Mouse (Mus musculus) layer of hippocampus, adult 9-11 months (tissue): ENCODE measurements at regions not wholly inside any gene's neighbourhood (a gene's known extent, or its start where the extent isn't known, plus 50 kb on each side); places are given as distances from the start of the nearest gene placed in this dataset.
"Not testable (repeated sequence)": the region's sequence is repeated elsewhere in the genome, so short reads cannot be mapped to it uniquely, and the experiment has no call there.

Experiments
- DNase-seq: peaks from one replicate; pipeline ENCODE4 v3.0.0; 2022

DNA sequence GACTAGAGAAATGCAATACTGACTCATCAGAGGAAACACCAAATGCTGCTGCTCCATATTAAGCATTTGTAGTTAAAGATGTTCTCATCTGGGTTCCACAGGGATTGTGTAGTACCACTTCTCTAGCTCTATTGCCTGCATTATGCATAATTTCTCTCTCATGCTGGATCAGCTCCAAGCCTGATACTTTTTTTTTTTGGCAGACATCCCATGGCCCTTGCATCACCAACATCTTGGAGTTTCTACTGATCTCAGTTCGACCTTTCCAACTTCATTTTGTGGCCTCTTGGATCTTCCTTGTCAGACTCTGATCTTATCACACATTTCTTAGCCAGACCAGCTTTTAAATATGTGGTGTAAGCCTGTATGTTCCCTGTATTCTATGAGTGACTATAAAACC is 701.1 kb upstream of the Nr2f1 start:
- no peak for DNase-seq

DNA sequence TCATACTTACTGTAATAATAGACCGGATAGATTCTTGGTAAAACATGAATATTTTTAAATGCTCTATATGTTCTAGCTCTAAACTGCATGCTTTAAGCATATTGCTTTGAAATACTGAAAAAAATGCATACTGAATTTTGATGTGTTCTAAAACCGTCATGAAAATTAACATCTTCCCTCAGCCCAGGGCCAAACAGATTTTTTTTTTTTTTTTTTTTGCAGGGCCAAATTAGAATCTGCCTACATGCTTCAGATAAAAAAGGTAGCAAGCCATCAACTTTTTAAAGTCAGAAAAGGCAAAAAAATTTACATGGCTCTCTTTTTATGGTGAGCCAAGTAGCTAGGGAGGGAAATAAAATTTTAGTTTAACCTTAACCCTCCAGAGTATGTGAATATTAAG is 692.7 kb upstream of the Nr2f1 start:
- DNase-seq, result no peak

DNA sequence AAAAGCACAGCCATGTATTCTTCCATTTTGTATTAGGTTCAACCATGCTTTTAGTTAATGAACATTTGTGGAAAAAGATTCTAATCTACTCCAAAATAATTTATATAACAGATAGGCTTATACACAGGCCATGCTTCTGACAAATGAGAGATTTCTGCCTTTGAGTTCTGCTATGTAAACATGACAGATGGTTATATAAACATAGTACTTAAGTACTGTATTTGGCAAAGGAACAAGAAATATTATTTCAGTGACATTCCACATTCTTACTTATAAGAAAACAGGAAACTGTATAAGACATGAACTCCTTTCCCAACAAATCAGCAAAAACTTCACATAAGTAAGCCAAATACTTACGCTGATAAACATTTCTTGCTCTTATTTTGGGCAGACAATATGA is 683.5 kb upstream of the Nr2f1 start:
- DNase-seq, result no peak

DNA sequence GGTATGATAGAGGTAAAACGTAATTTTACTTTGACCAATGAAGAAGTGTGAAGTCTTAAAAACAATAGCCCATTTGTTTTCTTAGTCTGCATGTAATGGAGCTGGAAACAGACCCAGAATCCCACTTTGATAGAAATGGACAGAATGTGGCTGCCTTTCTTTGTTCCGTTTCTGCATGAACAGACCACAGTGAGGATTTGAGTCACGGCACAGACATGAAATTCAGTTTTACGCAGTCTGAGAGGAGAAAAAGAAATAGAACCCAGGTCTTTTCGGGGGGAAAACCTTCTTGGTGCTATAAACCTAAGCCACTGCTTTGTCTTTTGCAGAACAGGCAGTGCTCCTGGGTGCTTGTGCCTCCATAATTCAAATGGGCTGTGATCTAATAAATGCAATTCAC is 673.0 kb upstream of the Nr2f1 start:
- no peak for DNase-seq

DNA sequence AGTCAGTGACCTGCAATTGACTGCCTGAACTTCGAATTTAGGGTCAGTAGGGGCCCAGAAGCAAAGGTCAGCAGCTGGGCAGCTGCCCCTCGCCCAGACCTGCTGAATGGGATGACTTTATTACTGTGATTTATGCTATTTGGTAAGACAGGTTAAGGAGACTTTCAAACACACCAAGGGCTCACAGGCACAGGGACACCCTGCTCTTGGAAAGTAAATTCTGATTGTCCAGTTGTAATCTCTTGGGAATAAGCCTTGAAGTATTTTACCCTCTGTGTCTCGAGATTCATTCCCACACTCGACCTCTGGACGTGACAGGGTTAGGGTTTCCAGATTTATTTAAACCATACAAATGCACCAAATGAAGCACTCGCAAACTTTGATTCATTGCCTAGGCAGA is 672.4 kb upstream of the Nr2f1 start:
- DNase-seq, result no peak

DNA sequence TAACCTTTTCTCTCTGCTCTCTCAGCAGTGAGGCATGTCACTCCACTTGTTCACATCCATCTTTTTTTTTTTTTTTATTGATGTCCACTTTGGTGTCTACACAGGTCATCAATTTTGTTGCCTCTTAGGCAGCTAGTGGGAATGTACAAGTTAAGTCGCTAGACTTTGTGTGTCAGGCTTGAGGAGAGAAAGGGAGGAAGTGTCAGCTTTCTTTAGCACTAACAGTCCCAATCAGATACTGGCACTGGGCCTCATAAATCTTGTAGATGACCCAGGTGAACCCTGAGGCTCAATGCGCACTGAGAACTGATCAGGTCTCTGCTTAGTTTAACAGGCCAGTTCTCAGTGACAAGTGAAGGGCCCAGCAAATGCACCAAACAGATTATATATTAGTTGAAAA is 671.7 kb upstream of the Nr2f1 start:
- no peak for DNase-seq

DNA sequence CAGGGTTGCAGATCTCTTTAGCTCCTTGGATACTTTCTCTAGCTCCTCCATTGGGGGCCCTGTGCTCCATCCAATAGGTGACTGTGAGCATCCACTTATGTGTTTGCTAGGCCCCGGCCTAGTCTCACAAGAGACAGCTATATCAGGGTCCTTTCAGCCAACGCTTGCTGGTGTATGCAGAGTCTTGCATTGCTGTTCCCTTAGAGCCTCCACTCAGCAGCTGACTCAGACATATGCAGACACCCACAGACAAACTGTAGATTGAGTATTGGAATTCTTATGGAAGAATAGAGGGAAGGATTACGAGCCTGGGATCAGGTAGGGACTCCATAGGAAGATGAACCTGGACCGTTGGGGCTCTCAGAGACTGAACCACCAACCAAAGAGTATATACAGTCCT is 624.8 kb upstream of the Nr2f1 start:
- DNase-seq, result not testable (repeated sequence)

DNA sequence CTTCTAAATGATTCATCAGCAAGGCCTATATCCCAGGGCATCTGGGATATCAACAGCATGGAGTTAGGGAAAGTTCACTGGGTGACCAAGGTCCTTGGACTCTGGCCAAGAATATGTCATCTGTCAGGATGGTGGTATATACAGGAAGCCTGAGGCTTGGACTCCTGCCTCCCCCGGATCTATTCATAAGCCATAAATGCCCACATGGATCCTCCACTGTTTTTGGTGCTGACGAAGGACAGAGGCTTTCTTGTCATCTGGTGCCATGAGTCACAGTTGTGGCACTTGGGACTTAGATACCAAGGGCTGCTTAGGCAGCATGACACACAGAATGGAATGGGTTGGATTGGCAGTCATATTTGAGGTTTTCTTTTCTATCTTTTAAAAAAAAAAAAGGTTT is 610.1 kb upstream of the Nr2f1 start:
- DNase-seq, result no peak

DNA sequence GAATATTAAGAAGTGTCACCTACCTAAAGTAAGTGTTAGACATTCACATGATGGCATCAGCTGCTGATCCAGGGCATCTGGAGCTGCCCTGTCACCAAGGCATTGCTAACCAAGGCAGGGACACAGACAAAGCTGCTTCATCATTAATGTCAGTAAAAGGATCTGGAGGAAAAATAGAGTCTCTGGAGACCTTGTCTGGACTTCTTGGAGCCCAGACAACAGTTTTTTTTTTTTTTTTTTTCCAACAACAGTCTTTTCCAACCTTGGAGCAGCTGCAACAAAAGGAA is 603.2 kb upstream of the Nr2f1 start:
- no peak for DNase-seq

DNA sequence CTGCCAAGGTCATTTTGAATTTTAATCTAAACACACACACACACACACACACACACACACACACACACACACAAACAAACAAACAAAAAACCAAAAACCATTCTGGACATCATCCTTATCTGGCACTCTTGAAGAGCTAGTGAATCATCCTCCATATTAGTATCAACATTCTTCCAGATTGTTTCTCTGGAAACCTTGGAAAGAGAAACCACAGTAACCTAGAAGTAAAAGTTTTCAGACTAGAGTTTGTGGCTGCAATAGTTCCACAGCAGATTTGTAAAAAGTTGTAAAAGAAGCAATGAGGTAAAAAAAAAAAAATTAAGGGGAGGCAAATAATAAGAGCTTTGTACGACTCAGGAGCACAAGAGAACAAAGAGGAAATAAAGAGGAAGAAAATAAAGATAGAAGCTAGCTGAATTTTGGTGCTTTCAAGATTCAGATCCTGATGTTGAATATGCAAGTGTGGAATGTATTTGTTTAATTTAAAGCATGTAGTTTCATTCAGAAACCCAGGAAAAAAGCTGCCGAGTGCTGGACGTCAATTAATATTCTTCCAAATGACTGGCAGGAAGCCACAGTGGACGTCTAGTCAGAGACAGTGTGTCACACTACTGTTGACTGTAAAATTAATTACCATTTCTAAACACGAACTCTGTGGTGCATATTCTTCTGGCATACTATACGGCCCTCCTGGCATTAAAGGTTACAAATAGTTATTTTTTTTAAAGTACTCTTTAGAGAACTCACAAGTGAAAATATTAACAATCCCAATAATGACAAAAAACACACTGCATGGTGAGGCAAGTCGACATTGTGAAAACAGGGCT is 602.7 kb upstream of the Nr2f1 start:
- no peak for DNase-seq

DNA sequence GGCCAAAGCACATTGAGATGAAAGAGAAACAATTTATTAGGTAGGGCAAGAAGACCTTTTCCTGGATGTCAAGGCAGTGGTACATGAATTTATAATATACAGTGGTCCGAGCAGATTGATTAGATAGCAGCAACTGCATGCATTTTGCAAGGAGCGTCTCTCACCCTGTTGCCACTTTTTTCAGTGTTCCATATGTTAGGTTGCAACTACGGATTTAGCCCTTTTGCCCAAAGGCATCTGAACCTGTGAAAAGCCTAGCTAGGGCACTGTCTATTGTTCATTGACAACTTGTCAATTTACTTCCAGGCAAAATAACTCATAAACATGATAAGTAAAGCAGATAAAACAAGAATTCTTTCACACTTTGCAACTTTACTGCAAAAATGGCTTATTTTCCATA is 600.1 kb upstream of the Nr2f1 start:
- no peak for DNase-seq

DNA sequence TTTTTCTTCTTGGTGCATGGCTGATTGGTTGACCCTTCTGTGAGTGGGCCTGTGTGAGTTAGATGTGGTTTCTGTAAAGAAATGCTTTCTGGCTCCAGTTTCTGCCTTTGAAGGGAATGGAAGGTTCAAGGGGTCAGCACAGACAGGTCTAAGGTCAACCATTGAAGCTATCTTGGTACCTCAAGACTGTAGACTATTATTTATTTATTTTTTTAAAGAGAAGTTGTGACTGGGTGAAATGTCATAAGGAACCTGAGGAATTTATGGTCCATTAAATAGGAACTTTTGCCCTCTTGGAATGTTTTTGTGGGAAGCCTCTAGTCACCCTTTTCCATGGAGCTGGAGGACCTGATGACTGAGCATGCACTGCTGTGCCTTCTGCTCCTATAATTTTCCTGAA is 595.7 kb upstream of the Nr2f1 start:
- no peak for DNase-seq

DNA sequence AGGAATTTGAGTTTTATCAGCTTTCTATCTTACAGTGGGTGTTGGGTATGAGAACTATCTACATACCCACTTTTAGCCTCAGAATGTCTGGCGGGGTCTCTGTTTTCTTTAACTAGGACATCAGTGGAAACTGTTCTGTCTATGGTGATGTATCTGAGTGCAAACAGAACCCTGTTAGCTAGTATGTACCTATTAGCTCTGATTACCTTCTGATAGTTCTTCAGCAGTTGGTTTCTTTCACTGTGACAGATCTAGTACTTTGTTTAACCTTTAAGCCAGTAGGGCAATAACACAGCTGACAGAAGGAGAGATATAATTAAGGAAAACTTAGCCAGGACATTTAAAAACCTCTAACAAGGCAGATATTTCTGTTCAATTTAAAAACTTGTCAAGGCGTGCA is 584.7 kb upstream of the Nr2f1 start:
- no peak for DNase-seq

DNA sequence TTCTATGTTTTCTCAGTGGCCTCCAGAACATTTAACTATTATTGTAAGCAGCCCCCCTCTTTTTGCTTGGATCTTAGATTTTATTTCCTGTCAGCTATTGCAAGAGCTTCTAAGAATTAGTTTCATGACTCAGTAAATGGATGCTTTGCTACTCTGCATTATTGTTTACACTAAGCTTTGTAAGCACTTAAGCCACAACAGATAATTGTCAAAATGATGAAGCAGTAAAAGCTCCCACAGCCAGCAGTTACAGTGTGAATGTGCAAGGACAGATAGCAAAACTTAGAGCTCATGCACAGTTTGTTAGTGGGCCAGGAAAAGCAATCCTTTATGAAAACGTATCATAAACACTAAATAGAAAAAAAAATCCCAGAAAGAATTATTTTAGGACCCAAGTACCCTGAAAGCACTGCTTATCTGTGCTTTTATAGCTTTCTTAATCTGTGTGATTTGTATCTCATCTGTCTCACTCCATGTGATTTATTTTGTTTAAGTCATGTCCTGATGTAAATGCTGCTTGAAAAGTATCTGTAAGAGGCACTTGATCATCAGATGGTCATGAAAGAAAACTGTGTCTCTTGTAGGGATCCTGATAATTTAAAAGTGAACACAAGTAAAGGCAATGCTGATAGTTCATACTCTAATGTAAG is 584.2 kb upstream of the Nr2f1 start:
- DNase-seq, result no peak
